Mouse (Mus musculus) lung, embryonic 16.5 days (tissue): Measurements from ENCODE around the gene Cic. TPM values are rescaled to one million over a fixed set of nuclear protein-coding genes. Genes with fewer than 3 reads are reported as not detected.

Source experiments
- ATAC-seq: fragments of 200-750 bp; cut with Nextera tagmentation; 2 replicates; pipeline ENCODE4 v1.8.0; 2017; ENCODE audit warnings: low read depth, mild to moderate bottlenecking, moderate library complexity
- H3K27ac ChIP-seq: fragments of 300-500 bp; sonication (generic); 2 replicates; pipeline ENCODE4 v1.5.1; 2014; ENCODE audit warnings: mild to moderate bottlenecking, control low read depth, low read length
- H3K27me3 ChIP-seq: fragments of 300-500 bp; sonication (generic); 2 replicates; pipeline ENCODE4 v1.6.1; 2014; ENCODE audit warnings: low read depth, low read length, mixed read lengths; ENCODE audit not compliant: control insufficient read depth, insufficient read depth
- H3K36me3 ChIP-seq: fragments of 300-500 bp; sonication (generic); 2 replicates; pipeline ENCODE4 v1.6.1; 2014; ENCODE audit warnings: low read length; ENCODE audit not compliant: control insufficient read depth, insufficient read depth
- H3K4me1 ChIP-seq: fragments of 300-500 bp; sonication (generic); replicated peaks from 2 replicates; pipeline ENCODE4 v1.6.1; 2014; ENCODE audit warnings: low read length, mixed read lengths; ENCODE audit not compliant: control insufficient read depth, insufficient read depth
- H3K4me2 ChIP-seq: fragments of 300-500 bp; sonication (generic); 2 replicates; pipeline ENCODE4 v1.6.1; 2014; ENCODE audit warnings: low read depth, low read length, control low read depth
- H3K4me3 ChIP-seq: fragments of 300-500 bp; sonication (generic); 2 replicates; pipeline ENCODE4 v1.5.1; 2014; ENCODE audit warnings: mild to moderate bottlenecking, low read length, control low read depth
- H3K9ac ChIP-seq: fragments of 300-500 bp; sonication (generic); 2 replicates; pipeline ENCODE4 v1.6.1; 2014; ENCODE audit warnings: low read length, control low read depth
- H3K9me3 ChIP-seq: fragments of 300-500 bp; sonication (generic); 2 replicates; pipeline ENCODE4 v1.6.1; 2016; ENCODE audit warnings: low read length; ENCODE audit not compliant: control insufficient read depth
- whole genome bisulfite sequencing: fragments of 180-500 bp; shearing (Covaris S2); extraction: QIAGEN DNeasy Blood & Tissue Kit; methylation state at CpG from one replicate; pipeline ENCODE4 v1.1.7; 2014; 5-methylcytosine and 5-hydroxymethylcytosine counted together
- polyA plus RNA-seq: library from polyadenylated mRNA; unstranded; fragments of >200 nt; fragmentation: Nextera tagmentation; extraction: Ambion mirVana; gene quantifications from 2 replicates; pipeline ENCODE4 v1.2.1, GENCODE M21; 2015

Cic gene
- polyA plus RNA-seq, 1 experiment from 2014 or later: 23.5 TPM

GRCm38 (mm10) chr7:25273259-25274241 is 6.0 kb downstream of the Cic start:
- no peaks in the 10 kb centered on the region for H3K27me3 ChIP-seq
- no peak overlapping the region for H3K9ac ChIP-seq
- peaks cover 28% of the 10 kb centered on the region for H3K4me1 ChIP-seq
- H3K4me2 ChIP-seq: no peak overlapping the region
- no peak overlapping the region for H3K4me3 ChIP-seq
- 87% methylated on average over 22 of the region's 22 CpGs for WGBS
- H3K27ac ChIP-seq: no peak overlapping the region
- ATAC-seq: no peak
- H3K36me3 ChIP-seq: peaks cover 7% of the 10 kb centered on the region
- H3K9me3 ChIP-seq: no peaks in the 10 kb centered on the region

GRCm38 (mm10) chr7:25274571-25274970 is 7.1 kb downstream of the Cic start:
- WGBS: 39% methylated on average over 5 of the region's 5 CpGs
- Histone ChIP-seq H3K4me1 (peaks cover 20% of the 10 kb centered on the region), H3K4me3 (no peak overlapping the region), H3K9me3 (no peaks in the 10 kb centered on the region), H3K27me3 (no peaks in the 10 kb centered on the region), H3K27ac (no peak overlapping the region), H3K9ac (no peak overlapping the region), H3K4me2 (no peak overlapping the region), H3K36me3 (peaks cover 7% of the 10 kb centered on the region)
- no peak for ATAC-seq

GRCm38 (mm10) chr7:25274996-25275395 is 7.5 kb downstream of the Cic start:
- Histone ChIP-seq H3K4me2 (no peak overlapping the region), H3K9me3 (no peaks in the 10 kb centered on the region), H3K27me3 (no peaks in the 10 kb centered on the region), H3K9ac (no peak overlapping the region), H3K36me3 (peaks cover 7% of the 10 kb centered on the region), H3K4me1 (peaks cover 19% of the 10 kb centered on the region), H3K4me3 (no peak overlapping the region), H3K27ac (no peak overlapping the region)
- 77% methylated on average over 3 of the region's 3 CpGs for WGBS
- ATAC-seq: no peak

GRCm38 (mm10) chr7:25275555-25276298 is 8.2 kb downstream of the Cic start:
- H3K4me3 ChIP-seq: no peak overlapping the region
- no peaks in the 10 kb centered on the region for H3K9me3 ChIP-seq
- H3K9ac ChIP-seq: peak overlapping the region; percentile 31; the same call in 1 of the 2 replicates
- ATAC-seq: no peak
- peaks cover 7% of the 10 kb centered on the region for H3K36me3 ChIP-seq
- H3K4me1 ChIP-seq: peaks cover 26% of the 10 kb centered on the region
- H3K27ac ChIP-seq: no peak overlapping the region
- H3K27me3 ChIP-seq: no peaks in the 10 kb centered on the region
- WGBS: 55% methylated on average over 9 of the region's 9 CpGs
- H3K4me2 ChIP-seq: no peak overlapping the region

GRCm38 (mm10) chr7:25277405-25277804 is 9.9 kb downstream of the Cic start:
- ATAC-seq: no peak
- WGBS: 80% methylated on average over 4 of the region's 4 CpGs
- H3K36me3 ChIP-seq: no peaks in the 10 kb centered on the region; the same call in 1 of the 2 replicates
- H3K27ac ChIP-seq: peak overlapping the region; percentile 99
- H3K9me3 ChIP-seq: no peaks in the 10 kb centered on the region
- peak overlapping the region; percentile 66 for H3K4me3 ChIP-seq
- peak overlapping the region; percentile 79 for H3K9ac ChIP-seq
- H3K27me3 ChIP-seq: no peaks in the 10 kb centered on the region
- H3K4me1 ChIP-seq: peaks cover 35% of the 10 kb centered on the region
- peak overlapping the region; percentile 90 for H3K4me2 ChIP-seq

GRCm38 (mm10) chr7:25277998-25278340 is 10.5 kb downstream of the Cic start:
- Histone ChIP-seq H3K4me2 (peak overlapping the region; percentile 90), H3K36me3 (no peaks in the 10 kb centered on the region), H3K9me3 (no peaks in the 10 kb centered on the region), H3K4me1 (peaks cover 36% of the 10 kb centered on the region), H3K9ac (peak overlapping the region; percentile 79), H3K27ac (peak overlapping the region; percentile 99), H3K27me3 (no peaks in the 10 kb centered on the region), H3K4me3 (peak overlapping the region; percentile 66)
- WGBS: 4% methylated on average over 4 of the region's 4 CpGs
- no peak for ATAC-seq

GRCm38 (mm10) chr7:25278341-25279075 is 11.0 kb downstream of the Cic start:
- ATAC-seq: peak; percentile 66
- Histone ChIP-seq H3K27ac (peak overlapping the region; percentile 99), H3K27me3 (no peaks in the 10 kb centered on the region), H3K4me1 (peaks cover 41% of the 10 kb centered on the region), H3K9ac (peak overlapping the region; percentile 79), H3K36me3 (no peaks in the 10 kb centered on the region), H3K9me3 (no peaks in the 10 kb centered on the region), H3K4me3 (peak overlapping the region; percentile 66), H3K4me2 (peak overlapping the region; percentile 90)
- WGBS: under 1% methylated on average over 52 of the region's 60 CpGs

- WGBS: under 1% methylated on average over 36 of the region's 49 CpGs
- no peaks in the 10 kb centered on the region for H3K27me3 ChIP-seq
These were observed 11.8 kb downstream of the Cic start for GRCm38 (mm10) chr7:25279076-25279860.

More at GRCm38 (mm10) chr7:25279076-25279860, 11.8 kb downstream of the Cic start:
- H3K36me3 ChIP-seq: no peaks in the 10 kb centered on the region
- H3K27ac ChIP-seq: peak overlapping the region; percentile 99
- H3K9ac ChIP-seq: peak overlapping the region; percentile 79
- peak overlapping the region; percentile 90 for H3K4me2 ChIP-seq
- H3K9me3 ChIP-seq: no peaks in the 10 kb centered on the region
- H3K4me1 ChIP-seq: peaks cover 48% of the 10 kb centered on the region
- ATAC-seq: peak; percentile 51
- peak overlapping the region; percentile 66 for H3K4me3 ChIP-seq
